Mouse (Mus musculus): Measurements from ENCODE around the gene Nr5a2. TPM values are rescaled to one million over a fixed set of nuclear protein-coding genes. Genes with fewer than 3 reads are reported as not detected.

Nr5a2 gene
- polyA plus RNA-seq (2014; fragmentation: Nextera tagmentation; extraction: Ambion mirVana): 1.0 and 1.3 TPM in 2 replicates

DNA sequence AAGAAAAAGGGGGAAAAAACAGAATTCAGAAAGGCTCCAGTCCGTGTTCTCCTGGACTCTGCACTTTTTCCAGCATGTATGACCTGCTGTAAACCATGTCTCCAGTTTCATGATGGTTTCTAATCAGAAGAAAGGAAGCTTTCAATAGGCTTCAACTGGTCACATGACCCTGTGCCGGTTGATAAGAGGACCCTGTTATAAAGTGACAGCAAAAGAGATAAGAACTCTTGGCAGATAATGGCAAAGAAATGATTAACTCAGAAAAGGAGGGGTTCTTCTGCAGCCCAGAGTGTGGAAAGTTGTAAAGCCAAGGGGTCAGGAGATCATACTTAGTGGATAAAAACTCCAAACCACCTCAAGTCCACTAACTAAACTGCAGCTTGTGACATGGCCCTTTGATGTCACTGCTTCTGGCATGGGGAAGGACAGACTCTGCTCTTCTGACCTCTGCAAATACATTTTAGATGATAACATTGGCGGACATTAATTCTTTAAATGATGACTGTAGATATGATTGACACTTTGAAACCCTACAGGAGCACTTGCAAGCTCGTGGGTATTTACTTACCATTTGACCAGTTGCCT is at the start of gene Nr5a2:
Gene Nr5a2, minus strand, starts transcription at position 21 of the 585 bp plus-strand sequence.
- no peaks in the 10 kb centered on the region for H3K9me3 ChIP-seq (ENCODE audit: control insufficient read depth, low read length)
- H3K4me3 ChIP-seq (replicated peaks; ENCODE audit: low read length): no peak within 1 kb of the TSS
- peaks cover 32% of the 10 kb centered on the region for H3K27me3 ChIP-seq (ENCODE audit: control insufficient read depth, insufficient read depth, low read length)
- no peak within 1 kb of the TSS for H3K9ac ChIP-seq
- DNase-seq (ENCODE audit: low spot score) (no peak), ATAC-seq (ENCODE audit: low FRiP score) (no peak)
- H3K27ac ChIP-seq: no peak within 1 kb of the TSS
- no peak within 1 kb of the TSS for H3K4me2 ChIP-seq (replicated peaks)
- no peaks in the 10 kb centered on the region for H3K4me1 ChIP-seq (replicated peaks; ENCODE audit: control insufficient read depth, insufficient read depth, low read length)
- no peaks in the 10 kb centered on the region for H3K36me3 ChIP-seq (replicated peaks; ENCODE audit: control insufficient read depth, insufficient read depth)
- WGBS: 73% methylated on average over 4 of the region's 4 CpGs

DNA sequence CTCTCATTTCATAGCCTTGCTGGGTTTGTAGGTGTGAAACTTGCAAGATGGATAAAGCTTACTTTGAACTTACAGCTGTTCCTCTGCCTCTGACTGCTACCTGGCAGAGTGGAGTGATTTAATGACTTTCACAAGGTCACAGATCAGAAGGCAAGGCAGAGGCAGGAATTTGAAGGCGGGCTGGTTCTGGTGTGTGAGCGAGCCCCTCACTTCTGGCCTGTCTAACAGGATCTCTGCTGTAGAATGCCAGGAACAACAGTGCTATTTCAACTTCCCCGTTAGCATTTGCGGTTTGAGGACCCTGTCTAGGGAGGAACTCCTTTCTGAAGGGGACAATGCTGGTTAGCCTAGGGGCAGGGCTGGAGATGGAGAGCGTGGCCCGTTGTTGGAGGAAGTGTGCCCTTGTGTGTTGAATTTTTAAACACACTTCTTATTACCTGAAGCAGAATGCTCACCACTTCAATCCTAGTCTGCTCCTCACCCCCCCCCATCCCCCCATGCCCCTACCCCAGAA is 48.5 kb upstream of the Nr5a2 start:
- Histone ChIP-seq H3K9ac (no peak overlapping the region), H3K9me3 (ENCODE audit: control insufficient read depth, low read length) (no peaks in the 10 kb centered on the region), H3K36me3 (replicated peaks; ENCODE audit: control insufficient read depth, insufficient read depth) (no peaks in the 10 kb centered on the region), H3K27ac (no peak overlapping the region), H3K4me2 (replicated peaks) (no peak overlapping the region), H3K27me3 (ENCODE audit: control insufficient read depth, insufficient read depth, low read length) (no peaks in the 10 kb centered on the region), H3K4me1 (replicated peaks; ENCODE audit: control insufficient read depth, insufficient read depth, low read length) (no peaks in the 10 kb centered on the region), H3K4me3 (replicated peaks; ENCODE audit: low read length) (no peak overlapping the region)
- WGBS: 74% methylated on average over 6 of the region's 6 CpGs
- no peak for ATAC-seq (ENCODE audit: low FRiP score)
- DNase-seq (ENCODE audit: low spot score): no peak

DNA sequence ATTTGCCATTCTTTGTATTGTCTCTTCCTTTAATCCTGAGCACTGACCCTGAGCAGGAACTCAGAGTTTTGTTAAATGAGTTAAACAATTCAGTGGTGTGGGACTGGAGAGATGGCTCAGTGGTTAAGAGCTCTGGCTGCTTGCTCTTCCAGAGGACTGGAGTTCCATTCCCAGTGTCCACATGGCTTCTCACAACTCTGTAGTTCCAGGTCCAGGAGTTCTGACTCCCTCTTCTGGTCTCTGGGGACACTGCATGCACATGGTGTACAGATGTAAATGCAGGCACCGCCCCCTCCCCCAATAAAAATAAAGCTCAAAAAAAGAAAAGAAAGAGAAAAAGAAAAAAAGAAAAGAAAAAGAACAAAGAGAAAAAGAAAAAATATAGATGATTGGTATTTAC is 43.6 kb upstream of the Nr5a2 start:
- Histone ChIP-seq H3K27me3 (ENCODE audit: control insufficient read depth, insufficient read depth, low read length) (no peaks in the 10 kb centered on the region), H3K9me3 (ENCODE audit: control insufficient read depth, low read length) (0 out of 2 replicates have a peak, but pooled peaks cover 7% of the 10 kb centered on the region), H3K36me3 (replicated peaks; ENCODE audit: control insufficient read depth, insufficient read depth) (no peaks in the 10 kb centered on the region), H3K4me1 (replicated peaks; ENCODE audit: control insufficient read depth, insufficient read depth, low read length) (no peaks in the 10 kb centered on the region), H3K9ac (no peak overlapping the region), H3K4me2 (replicated peaks) (no peak overlapping the region), H3K27ac (no peak overlapping the region), H3K4me3 (replicated peaks; ENCODE audit: low read length) (no peak overlapping the region)
- 100% methylated on average over 1 of the region's 1 CpGs for WGBS
- DNase-seq (ENCODE audit: low spot score) (no peak), ATAC-seq (ENCODE audit: low FRiP score) (no peak)

DNA sequence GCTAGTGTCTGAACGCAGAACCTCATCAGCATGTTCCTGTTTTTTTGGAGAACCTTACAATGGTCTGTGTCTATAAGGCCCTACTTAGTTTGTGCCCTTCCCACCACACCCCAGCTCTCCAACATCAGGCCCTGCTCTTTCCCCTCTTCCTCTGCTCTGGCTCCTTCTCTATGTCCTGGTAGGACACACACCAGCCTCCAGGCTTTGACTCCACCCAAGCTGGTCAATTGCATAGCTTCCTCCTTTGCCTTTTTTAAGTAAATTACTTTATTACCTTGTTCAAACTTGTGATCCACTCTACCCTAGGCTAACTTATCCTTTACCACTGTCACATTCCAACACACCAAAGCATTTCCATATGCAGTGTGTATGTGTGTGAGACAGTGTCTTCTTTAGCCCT is 42.9 kb upstream of the Nr5a2 start:
- H3K36me3 ChIP-seq (replicated peaks; ENCODE audit: control insufficient read depth, insufficient read depth): no peaks in the 10 kb centered on the region
- ATAC-seq (ENCODE audit: low FRiP score): no peak
- 96% methylated on average over 1 of the region's 1 CpGs for WGBS
- no peak overlapping the region for H3K4me2 ChIP-seq (replicated peaks)
- no peak for DNase-seq (ENCODE audit: low spot score)
- no peak overlapping the region for H3K4me3 ChIP-seq (replicated peaks; ENCODE audit: low read length)
- no peaks in the 10 kb centered on the region for H3K27me3 ChIP-seq (ENCODE audit: control insufficient read depth, insufficient read depth, low read length)
- H3K27ac ChIP-seq: no peak overlapping the region
- H3K9me3 ChIP-seq (ENCODE audit: control insufficient read depth, low read length): 0 out of 2 replicates have a peak, but pooled peaks cover 7% of the 10 kb centered on the region
- H3K4me1 ChIP-seq (replicated peaks; ENCODE audit: control insufficient read depth, insufficient read depth, low read length): no peaks in the 10 kb centered on the region
- no peak overlapping the region for H3K9ac ChIP-seq

DNA sequence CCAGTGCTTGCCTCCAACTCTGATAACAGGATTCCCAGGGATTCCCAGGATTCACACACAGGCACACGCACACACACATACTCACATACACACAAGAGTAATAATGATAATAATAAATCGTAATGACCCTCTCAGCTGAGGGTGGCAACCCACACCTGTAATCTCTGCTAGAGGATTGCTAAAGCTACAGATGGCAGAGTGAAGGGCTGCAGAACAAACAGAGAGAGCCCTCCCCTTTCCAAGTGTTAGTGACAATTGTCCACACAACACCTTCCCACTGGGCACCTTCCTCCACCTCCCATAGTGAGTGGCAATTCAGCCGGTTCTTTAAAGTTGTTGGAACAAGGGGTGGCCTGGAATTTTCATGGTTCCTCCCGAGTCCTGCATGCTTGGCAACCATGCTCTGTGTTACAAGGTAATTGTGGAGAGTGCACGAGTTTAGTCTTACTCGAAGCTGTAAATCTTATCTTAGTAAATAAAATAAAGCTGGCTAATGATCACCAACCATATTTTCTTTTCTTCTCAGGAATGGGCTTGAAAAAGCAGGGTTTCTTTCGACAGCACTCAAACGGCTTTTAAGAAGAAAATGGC is 31.6 kb upstream of the Nr5a2 start:
- H3K4me3 ChIP-seq (replicated peaks; ENCODE audit: low read length): no peak overlapping the region
- H3K9ac ChIP-seq: no peak overlapping the region
- no peaks in the 10 kb centered on the region for H3K9me3 ChIP-seq (ENCODE audit: control insufficient read depth, low read length)
- DNase-seq (ENCODE audit: low spot score) (no peak), ATAC-seq (ENCODE audit: low FRiP score) (no peak)
- H3K27ac ChIP-seq: no peak overlapping the region
- H3K4me1 ChIP-seq (replicated peaks; ENCODE audit: control insufficient read depth, insufficient read depth, low read length): no peaks in the 10 kb centered on the region
- H3K4me2 ChIP-seq (replicated peaks): no peak overlapping the region
- H3K27me3 ChIP-seq (ENCODE audit: control insufficient read depth, insufficient read depth, low read length): no peaks in the 10 kb centered on the region
- H3K36me3 ChIP-seq (replicated peaks; ENCODE audit: control insufficient read depth, insufficient read depth): no peaks in the 10 kb centered on the region
- WGBS: 85% methylated on average over 8 of the region's 8 CpGs

DNA sequence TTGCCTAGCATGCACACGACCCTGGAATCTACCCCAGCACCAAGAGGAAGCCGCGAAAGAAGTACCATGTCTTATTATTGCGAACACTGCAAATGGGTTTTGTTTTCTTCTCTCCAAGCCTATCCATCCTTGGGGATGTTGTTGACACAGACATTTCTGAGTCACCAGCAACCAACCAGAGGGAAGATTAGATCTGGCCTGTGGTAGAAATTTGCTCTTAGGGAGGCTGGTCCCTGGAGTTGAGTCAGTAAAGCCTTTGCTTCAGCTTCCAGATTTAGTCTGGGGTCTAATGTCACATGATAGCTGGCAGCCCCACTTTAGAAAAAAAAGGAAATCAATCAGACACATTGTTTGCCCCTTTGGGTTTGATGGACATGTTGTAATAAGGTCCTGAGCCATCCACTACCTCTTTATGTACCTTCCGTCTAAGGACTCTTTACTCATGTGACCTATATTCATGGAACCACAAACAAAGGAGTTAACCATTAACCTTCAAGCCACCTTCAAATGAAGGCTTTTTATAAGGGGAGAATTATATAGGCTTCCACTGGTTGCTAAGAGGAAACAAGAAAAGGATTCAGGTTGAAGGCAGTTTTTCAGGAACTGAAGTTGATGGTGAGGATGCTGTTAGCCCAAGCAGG is 20.1 kb upstream of the Nr5a2 start:
- no peaks in the 10 kb centered on the region for H3K27me3 ChIP-seq (ENCODE audit: control insufficient read depth, insufficient read depth, low read length)
- no peak overlapping the region for H3K4me3 ChIP-seq (replicated peaks; ENCODE audit: low read length)
- ATAC-seq (ENCODE audit: low FRiP score) (no peak), DNase-seq (ENCODE audit: low spot score) (no peak)
- H3K4me1 ChIP-seq (replicated peaks; ENCODE audit: control insufficient read depth, insufficient read depth, low read length): no peaks in the 10 kb centered on the region
- no peaks in the 10 kb centered on the region for H3K9me3 ChIP-seq (ENCODE audit: control insufficient read depth, low read length)
- no peak overlapping the region for H3K9ac ChIP-seq
- H3K27ac ChIP-seq: no peak overlapping the region
- no peak overlapping the region for H3K4me2 ChIP-seq (replicated peaks)
- WGBS: 78% methylated on average over 5 of the region's 5 CpGs
- no peaks in the 10 kb centered on the region for H3K36me3 ChIP-seq (replicated peaks; ENCODE audit: control insufficient read depth, insufficient read depth)

DNA sequence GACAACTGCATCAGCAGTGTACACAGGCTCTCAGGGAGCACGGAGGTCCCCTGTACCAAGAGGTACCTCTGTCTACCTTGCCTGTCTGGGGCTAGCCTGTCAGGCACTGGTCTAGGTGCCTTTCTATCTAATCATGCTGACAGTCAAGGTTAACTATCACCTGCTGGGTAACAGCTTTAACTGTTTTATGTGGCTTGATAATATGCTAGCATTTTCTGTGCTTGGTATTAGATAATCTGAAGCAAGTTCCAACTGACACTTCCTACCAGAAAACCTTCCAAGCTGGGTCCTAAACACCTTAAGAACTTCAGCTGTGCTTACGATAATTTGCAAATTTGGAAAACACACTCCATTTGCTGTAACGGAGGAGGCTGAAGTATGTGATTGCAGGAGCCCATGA is 17.6 kb upstream of the Nr5a2 start:
- DNase-seq (ENCODE audit: low spot score) (no peak), ATAC-seq (ENCODE audit: low FRiP score) (no peak)
- no peaks in the 10 kb centered on the region for H3K4me1 ChIP-seq (replicated peaks; ENCODE audit: control insufficient read depth, insufficient read depth, low read length)
- H3K9ac ChIP-seq: no peak overlapping the region
- H3K27ac ChIP-seq: no peak overlapping the region
- H3K4me3 ChIP-seq (replicated peaks; ENCODE audit: low read length): no peak overlapping the region
- no peak overlapping the region for H3K4me2 ChIP-seq (replicated peaks)
- H3K27me3 ChIP-seq (ENCODE audit: control insufficient read depth, insufficient read depth, low read length): no peaks in the 10 kb centered on the region
- H3K36me3 ChIP-seq (replicated peaks; ENCODE audit: control insufficient read depth, insufficient read depth): no peaks in the 10 kb centered on the region
- no peaks in the 10 kb centered on the region for H3K9me3 ChIP-seq (ENCODE audit: control insufficient read depth, low read length)
- 83% methylated on average over 3 of the region's 3 CpGs for WGBS

DNA sequence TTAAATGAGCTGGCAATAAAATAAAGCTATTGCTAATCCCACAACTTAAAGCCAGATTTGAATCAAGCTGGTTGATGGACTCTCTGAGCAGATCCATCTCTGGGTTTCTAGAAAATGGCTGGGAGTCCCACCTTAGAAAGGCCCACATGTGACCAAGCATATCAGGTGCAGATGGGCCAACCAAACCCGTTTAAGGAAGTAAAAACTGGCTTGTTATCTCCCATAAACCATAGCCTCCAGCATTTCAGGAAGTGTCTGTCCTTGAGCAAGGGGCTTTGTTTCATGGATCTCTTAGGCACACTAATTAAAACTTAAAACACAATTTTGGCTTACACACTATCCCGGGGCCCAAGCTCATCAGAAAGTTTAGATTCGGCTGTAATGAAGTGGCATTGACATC is 13.8 kb upstream of the Nr5a2 start:
- 90% methylated on average over 3 of the region's 3 CpGs for WGBS
- Histone ChIP-seq H3K4me3 (replicated peaks; ENCODE audit: low read length) (no peak overlapping the region), H3K36me3 (replicated peaks; ENCODE audit: control insufficient read depth, insufficient read depth) (no peaks in the 10 kb centered on the region), H3K9me3 (ENCODE audit: control insufficient read depth, low read length) (no peaks in the 10 kb centered on the region), H3K4me2 (replicated peaks) (no peak overlapping the region), H3K4me1 (replicated peaks; ENCODE audit: control insufficient read depth, insufficient read depth, low read length) (no peaks in the 10 kb centered on the region), H3K27ac (no peak overlapping the region), H3K27me3 (ENCODE audit: control insufficient read depth, insufficient read depth, low read length) (no peaks in the 10 kb centered on the region), H3K9ac (no peak overlapping the region)
- no peak for DNase-seq (ENCODE audit: low spot score)
- no peak for ATAC-seq (ENCODE audit: low FRiP score)

DNA sequence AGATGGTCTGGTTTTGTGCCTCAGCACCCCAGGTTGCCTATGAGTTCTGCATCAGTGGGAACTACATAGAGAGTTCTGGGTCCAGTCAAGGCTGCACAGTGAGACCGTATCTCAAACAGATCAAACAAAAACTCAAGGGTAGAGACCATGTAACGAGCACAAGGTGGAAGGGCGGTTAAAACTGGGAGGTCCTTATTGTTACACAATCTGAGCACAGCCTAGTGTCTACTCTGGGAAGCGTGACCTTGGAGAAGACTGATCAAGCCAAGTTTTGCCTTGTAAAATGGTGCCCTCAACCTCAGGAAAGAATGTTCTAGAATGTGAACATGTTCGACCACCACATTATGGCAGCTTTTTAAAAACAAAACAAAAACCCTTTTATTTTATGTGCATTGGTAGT is 12.8 kb upstream of the Nr5a2 start:
- ATAC-seq (ENCODE audit: low FRiP score): no peak
- Histone ChIP-seq H3K27ac (no peak overlapping the region), H3K9ac (no peak overlapping the region), H3K4me1 (replicated peaks; ENCODE audit: control insufficient read depth, insufficient read depth, low read length) (no peaks in the 10 kb centered on the region), H3K4me3 (replicated peaks; ENCODE audit: low read length) (no peak overlapping the region), H3K4me2 (replicated peaks) (no peak overlapping the region), H3K9me3 (ENCODE audit: control insufficient read depth, low read length) (no peaks in the 10 kb centered on the region), H3K36me3 (replicated peaks; ENCODE audit: control insufficient read depth, insufficient read depth) (no peaks in the 10 kb centered on the region), H3K27me3 (ENCODE audit: control insufficient read depth, insufficient read depth, low read length) (no peaks in the 10 kb centered on the region)
- no peak for DNase-seq (ENCODE audit: low spot score)
- WGBS: 89% methylated on average over 5 of the region's 5 CpGs

Data from hindbrain, embryonic 14.5 days (tissue).